Mouse (Mus musculus) limb, embryonic 14.5 days (tissue): Measurements from ENCODE around the gene Zfand3. TPM values are rescaled to one million over a fixed set of nuclear protein-coding genes. Genes with fewer than 3 reads are reported as not detected.

ENCODE experiments used
- ATAC-seq: fragments of 200-750 bp; cut with Nextera tagmentation; 2 replicates; pipeline ENCODE4 v1.8.0; 2017; ENCODE audit warnings: low read depth, moderate number of reproducible peaks, moderate TSS enrichment; ENCODE audit not compliant: low FRiP score
- DNase-seq: peaks from one replicate; pipeline ENCODE4 v3.0.0-alpha.2; 2015; ENCODE audit warnings: low spot score
- H3K27ac ChIP-seq: fragments of 300-500 bp; sonication (generic); replicated peaks from 2 replicates; pipeline ENCODE4 v1.5.1; 2014; ENCODE audit warnings: low read depth, mild to moderate bottlenecking, low read length, moderate library complexity, mixed read lengths
- H3K27me3 ChIP-seq: fragments of 300-500 bp; sonication (generic); 2 replicates; pipeline ENCODE4 v1.6.1; 2014; ENCODE audit warnings: low read length, mixed read lengths; ENCODE audit not compliant: control insufficient read depth, insufficient read depth
- H3K36me3 ChIP-seq: fragments of 300-500 bp; sonication (generic); 2 replicates; pipeline ENCODE4 v1.6.1; 2014; ENCODE audit warnings: mild to moderate bottlenecking, low read length, moderate library complexity, mixed read lengths; ENCODE audit not compliant: control insufficient read depth, insufficient read depth
- H3K4me1 ChIP-seq: fragments of 300-500 bp; sonication (generic); 2 replicates; pipeline ENCODE4 v1.6.1; 2014; ENCODE audit warnings: antibody characterized with exemption, low read length, mixed read lengths; ENCODE audit not compliant: control insufficient read depth, insufficient read depth
- H3K4me2 ChIP-seq: fragments of 300-500 bp; sonication (generic); replicated peaks from 2 replicates; pipeline ENCODE4 v1.6.1; 2014; ENCODE audit warnings: low read depth, mild to moderate bottlenecking, low read length, moderate library complexity; ENCODE audit not compliant: severe bottlenecking
- H3K4me3 ChIP-seq: fragments of 300-500 bp; sonication (generic); replicated peaks from 2 replicates; pipeline ENCODE4 v1.5.1; 2014; ENCODE audit warnings: low read length
- H3K9ac ChIP-seq: fragments of 300-500 bp; sonication (generic); 2 replicates; pipeline ENCODE4 v1.6.1; 2014; ENCODE audit warnings: mild to moderate bottlenecking, low read depth, low read length, moderate library complexity; ENCODE audit not compliant: severe bottlenecking
- H3K9me3 ChIP-seq: fragments of 300-500 bp; sonication (generic); 2 replicates; pipeline ENCODE4 v1.6.1; 2016; ENCODE audit warnings: low read length; ENCODE audit not compliant: control insufficient read depth
- POLR2A ChIP-seq: fragments of 200-500 bp; IDR thresholded peaks from 2 replicates; pipeline ENCODE4 v1.8.0; 2012; ENCODE audit warnings: inconsistent platforms, mild to moderate bottlenecking, moderate library complexity, borderline replicate concordance; ENCODE audit not compliant: insufficient read depth, insufficient read length; ENCODE audit errors: extremely low read depth
- WGBS: fragments of 180-500 bp; shearing (Covaris S2); extraction: QIAGEN DNeasy Blood & Tissue Kit; methylation state at CpG from one replicate; pipeline ENCODE4 v1.1.7; 2014; 5-methylcytosine and 5-hydroxymethylcytosine counted together
- polyA plus RNA-seq, 2 experiments: library from polyadenylated mRNA; depleted of rRNA in 1 of 2; stranded (reverse) in 1 of 2; unstranded in 1 of 2; fragments of >200 nt; fragmentation: Nextera tagmentation in 1 of 2; extraction: Ambion mirVana in 1 of 2; gene quantifications; 2 replicates each; pipeline versions ENCODE4 v1.2.1 to v1.2.3; 2012 to 2014

Zfand3 gene
- polyA plus RNA-seq, 2 experiments: 43.1 to 107 TPM

DNA sequence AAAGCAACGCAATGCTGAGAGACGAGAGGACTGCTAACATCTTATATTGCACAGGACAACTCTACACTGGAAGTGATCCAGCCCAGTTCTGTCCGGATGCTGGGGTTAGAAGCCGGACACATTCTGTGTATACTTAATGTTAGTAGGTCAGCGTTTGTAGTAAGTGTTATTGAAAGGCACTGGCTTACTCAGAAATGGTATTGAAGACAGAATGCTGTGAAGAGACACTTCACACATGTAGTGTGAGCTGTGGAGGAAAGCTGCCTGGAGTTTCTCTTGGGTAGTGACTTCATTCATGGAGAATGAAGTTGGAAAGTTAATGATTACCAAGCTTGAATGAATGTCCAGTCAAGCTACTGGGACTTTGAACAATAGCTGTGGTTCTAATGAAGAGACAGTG is 132.2 kb downstream of the Zfand3 start:
- no peak for DNase-seq

DNA sequence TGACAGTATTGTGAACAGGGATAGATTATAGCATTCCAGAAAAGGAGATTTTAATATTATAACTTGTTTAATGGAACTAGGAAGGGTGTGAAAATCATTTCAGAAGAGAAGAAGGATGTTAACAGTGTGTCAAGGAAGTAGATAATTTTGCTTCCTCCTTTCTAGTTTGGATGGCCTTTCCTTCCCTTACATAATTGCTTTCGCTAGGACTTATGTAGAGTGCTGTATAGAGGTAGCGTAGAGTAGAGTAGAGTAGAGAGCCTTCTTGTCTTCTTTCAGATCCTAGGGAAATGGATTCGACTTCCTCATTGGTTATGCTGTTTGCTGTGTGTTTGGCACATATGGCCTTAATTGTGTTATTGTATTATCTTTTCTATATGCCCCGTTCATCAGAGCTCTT is 132.6 kb downstream of the Zfand3 start:
- DNase-seq (no peak), ATAC-seq (no peak)
- Histone ChIP-seq H3K4me1 (peaks cover under 1% of the 10 kb centered on the region; the same call in 1 of the 2 replicates), H3K27me3 (no peaks in the 10 kb centered on the region), H3K4me3 (no peak overlapping the region), H3K9ac (no peak overlapping the region), H3K27ac (no peak overlapping the region), H3K9me3 (no peaks in the 10 kb centered on the region), H3K4me2 (no peak overlapping the region), H3K36me3 (peaks cover 10% of the 10 kb centered on the region)
- no peak for TF ChIP-seq POLR2A
- WGBS: 89% methylated on average over 4 of the region's 4 CpGs

More for the DNA sequence above, 132.2 kb downstream of the Zfand3 start:
- H3K4me3 ChIP-seq: no peak overlapping the region
- no peak for TF ChIP-seq POLR2A
- H3K9me3 ChIP-seq: no peaks in the 10 kb centered on the region
- peaks cover 10% of the 10 kb centered on the region for H3K36me3 ChIP-seq
- whole genome bisulfite sequencing: 91% methylated on average over 5 of the region's 5 CpGs
- H3K4me1 ChIP-seq: peaks cover 5% of the 10 kb centered on the region
- H3K9ac ChIP-seq: no peak overlapping the region
- no peak overlapping the region for H3K4me2 ChIP-seq
- H3K27ac ChIP-seq: no peak overlapping the region
- ATAC-seq: no peak
- no peaks in the 10 kb centered on the region for H3K27me3 ChIP-seq

DNA sequence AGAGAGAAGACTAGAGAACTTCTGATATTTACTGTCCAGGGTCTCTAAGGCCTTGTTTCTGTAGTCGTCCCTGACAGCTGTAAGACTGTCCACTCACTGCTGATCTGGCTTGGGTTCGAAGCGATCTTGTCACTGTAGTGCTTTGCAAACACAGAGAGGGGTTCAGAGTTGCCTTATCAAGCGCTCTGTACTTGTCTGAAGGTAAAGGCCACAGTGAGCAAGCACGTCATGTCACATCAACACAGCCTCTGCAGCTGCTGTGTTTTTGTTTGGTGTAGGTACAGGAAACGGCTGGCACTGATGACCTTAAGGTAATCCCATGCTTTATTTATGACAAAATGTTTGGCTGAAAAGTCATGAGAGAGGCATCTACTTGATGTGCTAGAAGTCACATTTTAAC is 139.6 kb downstream of the Zfand3 start:
- DNase-seq: no peak
- H3K27ac ChIP-seq: no peak overlapping the region
- no peaks in the 10 kb centered on the region for H3K27me3 ChIP-seq
- H3K4me2 ChIP-seq: no peak overlapping the region
- 81% methylated on average over 6 of the region's 6 CpGs for WGBS
- no peaks in the 10 kb centered on the region for H3K9me3 ChIP-seq
- ATAC-seq: no peak
- H3K36me3 ChIP-seq: no peaks in the 10 kb centered on the region; the same call in 1 of the 2 replicates
- H3K4me3 ChIP-seq: no peak overlapping the region
- no peaks in the 10 kb centered on the region for H3K4me1 ChIP-seq
- no peak overlapping the region for H3K9ac ChIP-seq
- TF ChIP-seq POLR2A: no peak

DNA sequence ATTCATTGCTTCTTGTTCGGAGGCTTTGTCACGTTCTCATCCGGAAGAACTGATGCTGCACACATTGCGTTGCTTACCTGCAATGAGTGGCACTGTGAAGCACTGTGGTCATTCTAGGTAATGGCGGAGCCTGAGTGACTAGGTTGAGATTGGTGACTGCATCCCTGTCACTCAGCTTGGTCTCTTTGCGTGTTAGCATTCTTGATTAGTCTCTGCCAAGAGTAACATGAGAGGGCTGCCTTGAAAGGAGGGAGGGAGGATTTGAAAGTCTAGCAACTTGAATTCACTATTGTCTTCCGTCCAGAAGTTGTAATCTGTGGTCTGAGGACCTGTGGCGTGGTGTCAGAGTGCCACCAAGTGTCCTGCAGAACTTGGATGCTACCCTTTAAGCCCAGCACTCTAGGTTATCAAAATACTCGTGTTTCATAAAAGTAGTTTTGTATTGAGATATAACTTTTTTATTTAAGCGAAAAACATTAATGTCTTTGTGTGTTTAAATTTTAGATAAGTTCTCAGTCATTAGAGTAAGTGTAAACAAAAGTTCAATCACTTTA is 141.1 kb downstream of the Zfand3 start:
- no peak for DNase-seq
- Histone ChIP-seq H3K4me1 (0 out of 2 replicates have a peak, but pooled peaks cover 3% of the 10 kb centered on the region), H3K9me3 (no peaks in the 10 kb centered on the region), H3K36me3 (no peaks in the 10 kb centered on the region; the same call in 1 of the 2 replicates), H3K27ac (no peak overlapping the region), H3K4me3 (no peak overlapping the region), H3K9ac (no peak overlapping the region), H3K4me2 (no peak overlapping the region), H3K27me3 (no peaks in the 10 kb centered on the region)
- ATAC-seq: no peak
- TF ChIP-seq POLR2A: no peak
- WGBS: 82% methylated on average over 10 of the region's 10 CpGs

GRCm38 (mm10) chr17:30146555-30146954 is 142.0 kb downstream of the Zfand3 start:
- no peaks in the 10 kb centered on the region for H3K9me3 ChIP-seq
- H3K36me3 ChIP-seq: no peaks in the 10 kb centered on the region; the same call in 1 of the 2 replicates
- no peak overlapping the region for H3K9ac ChIP-seq
- no peak for TF ChIP-seq POLR2A
- H3K4me3 ChIP-seq: no peak overlapping the region
- H3K27ac ChIP-seq: no peak overlapping the region
- no peak for ATAC-seq
- no peak overlapping the region for H3K4me2 ChIP-seq
- 86% methylated on average over 7 of the region's 7 CpGs for WGBS
- 0 out of 2 replicates have a peak, but pooled peaks cover 3% of the 10 kb centered on the region for H3K4me1 ChIP-seq
- DNase-seq: no peak
- H3K27me3 ChIP-seq: no peaks in the 10 kb centered on the region
